Mouse (Mus musculus) kidney, adult 2 months (tissue): ENCODE data around the gene Comp. TPM values are rescaled to one million over a fixed set of nuclear protein-coding genes. Genes with fewer than 3 reads are reported as not detected.

Source experiments
- DNase-seq: peaks from one replicate; pipeline ENCODE4 v3.0.0; 2021
- H3K27ac ChIP-seq: fragments of 200-500 bp; 2 replicates; pipeline ENCODE4 v1.5.1; 2012; ENCODE audit warnings: low read depth, low read length, control low read depth, inconsistent platforms; ENCODE audit not compliant: insufficient read depth
- H3K27me3 ChIP-seq: fragments of 200-500 bp; replicated peaks from 2 replicates; pipeline ENCODE4 v1.6.1; 2012; ENCODE audit warnings: mild to moderate bottlenecking, moderate library complexity, low read length, inconsistent platforms; ENCODE audit not compliant: control insufficient read depth, insufficient read depth
- H3K36me3 ChIP-seq: fragments of 200-500 bp; 2 replicates; pipeline ENCODE4 v1.6.1; 2012; ENCODE audit warnings: mild to moderate bottlenecking, moderate library complexity, low read length, inconsistent platforms; ENCODE audit not compliant: control insufficient read depth, insufficient read depth
- H3K4me1 ChIP-seq: fragments of 200-500 bp; 2 replicates; pipeline ENCODE4 v1.6.1; 2011; ENCODE audit warnings: low read length; ENCODE audit not compliant: control insufficient read depth, insufficient read depth
- H3K4me3 ChIP-seq: fragments of 200-500 bp; 2 replicates; pipeline ENCODE4 v1.5.1; 2011; ENCODE audit warnings: mild to moderate bottlenecking, low read depth, low read length, control low read depth; ENCODE audit not compliant: insufficient read depth
- CTCF ChIP-seq: fragments of 200-500 bp; conservative IDR thresholded peaks from 2 replicates; pipeline ENCODE4 v1.5.1; 2011; ENCODE audit warnings: low read depth, mild to moderate bottlenecking, control low read depth, low read length, moderate library complexity, mixed read lengths; ENCODE audit not compliant: insufficient read depth, insufficient read length
- POLR2A ChIP-seq: fragments of 200-500 bp; IDR thresholded peaks from one replicate; pipeline ENCODE4 v1.6.1; 2011; ENCODE audit warnings: low read depth, low read length, control low read depth
- WGBS: fragments of 180-500 bp; shearing (Covaris S2); methylation state at CpG from one replicate; pipeline ENCODE4 v1.1.7; 2018; 5-methylcytosine and 5-hydroxymethylcytosine counted together
- polyA plus RNA-seq: library from polyadenylated mRNA; depleted of rRNA; stranded (reverse); fragments of >200 nt; gene quantifications from 2 replicates; pipeline ENCODE4 v1.2.3, GENCODE M21; 2012

Gene Comp
- polyA plus RNA-seq, 1 experiment, result 1.6 TPM

- peaks cover 3% of the 10 kb centered on the region for H3K36me3 ChIP-seq
These were observed 41.8 kb upstream of the Comp start for GRCm38 (mm10) chr8:70331526-70331925.

GRCm38 (mm10) chr8:70332070-70332877, 41.1 kb upstream of the Comp start:
- TF ChIP-seq POLR2A, result no peak
- no peak overlapping the region for H3K27ac ChIP-seq

More at GRCm38 (mm10) chr8:70331526-70331925, 41.8 kb upstream of the Comp start:
- no peaks in the 10 kb centered on the region for H3K4me1 ChIP-seq
- WGBS, result 93% methylated on average over 19 of the region's 19 CpGs
- TF ChIP-seq CTCF (no peak), POLR2A (no peak)
- no peak overlapping the region for H3K27ac ChIP-seq
- H3K27me3 ChIP-seq, result no peaks in the 10 kb centered on the region
- DNase-seq, result no peak
- no peak overlapping the region for H3K4me3 ChIP-seq

DNA sequence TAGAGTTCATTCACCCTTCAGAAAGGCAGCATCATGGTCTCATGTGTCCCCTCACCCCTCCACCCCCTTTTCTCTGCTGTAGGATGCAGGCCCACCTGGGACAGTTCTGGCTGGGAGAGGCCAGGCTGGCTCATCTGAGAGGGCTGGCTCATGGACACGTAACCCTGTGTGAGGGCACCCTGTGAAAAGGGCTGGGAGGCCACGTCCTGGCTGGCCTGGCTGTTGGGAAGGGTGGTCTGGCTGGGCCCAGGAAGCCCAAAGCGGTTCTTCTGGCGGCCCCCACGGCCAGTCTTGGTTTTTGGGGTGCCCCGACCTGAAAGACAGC, 40.5 kb upstream of the Comp start:
- no peaks in the 10 kb centered on the region for H3K27me3 ChIP-seq
- no peak for DNase-seq
- WGBS, result 94% methylated on average over 6 of the region's 6 CpGs
- H3K27ac ChIP-seq, result no peak overlapping the region
- TF ChIP-seq POLR2A (no peak), CTCF (no peak)
- H3K4me1 ChIP-seq, result no peaks in the 10 kb centered on the region
- H3K4me3 ChIP-seq, result no peak overlapping the region
- H3K36me3 ChIP-seq, result peaks cover 3% of the 10 kb centered on the region

More at GRCm38 (mm10) chr8:70332070-70332877, 41.1 kb upstream of the Comp start:
- no peaks in the 10 kb centered on the region for H3K4me1 ChIP-seq
- peak; percentile 49 for DNase-seq
- no peaks in the 10 kb centered on the region for H3K27me3 ChIP-seq
- H3K4me3 ChIP-seq, result no peak overlapping the region
- WGBS, result 52% methylated on average over 41 of the region's 41 CpGs
- H3K36me3 ChIP-seq, result peaks cover 3% of the 10 kb centered on the region

- no peak for DNase-seq
- H3K36me3 ChIP-seq, result no peaks in the 10 kb centered on the region; the same call in none of the 2 replicates
- H3K27me3 ChIP-seq, result no peaks in the 10 kb centered on the region
- H3K27ac ChIP-seq, result no peak overlapping the region
- no peak for TF ChIP-seq POLR2A
- TF ChIP-seq CTCF, result no peak
- H3K4me3 ChIP-seq, result no peak overlapping the region
- no peaks in the 10 kb centered on the region for H3K4me1 ChIP-seq
- 88% methylated on average over 7 of the region's 7 CpGs for WGBS
These were observed 34.4 kb upstream of the Comp start for GRCm38 (mm10) chr8:70338931-70339330.

DNA sequence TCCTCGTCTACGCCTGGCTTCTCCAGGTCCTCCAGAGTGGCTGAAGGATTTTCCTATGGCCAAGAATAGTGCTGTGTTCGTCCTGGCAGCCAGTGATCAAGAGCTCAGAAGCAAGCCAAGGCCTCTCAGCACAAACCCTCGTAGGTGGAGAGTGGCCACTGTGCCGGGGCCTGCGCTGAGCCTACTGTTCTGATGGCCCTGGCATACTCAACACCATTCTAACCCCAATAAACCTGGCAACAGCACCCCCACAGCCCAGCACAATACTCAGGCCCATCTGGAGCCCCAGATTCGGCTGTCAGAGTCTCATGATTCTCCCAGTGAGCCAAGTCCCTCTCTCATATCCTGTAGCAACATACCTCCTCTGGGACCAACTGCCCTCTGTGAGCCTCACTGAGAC, 32.7 kb upstream of the Comp start:
- no peak for DNase-seq
- 91% methylated on average over 7 of the region's 7 CpGs for WGBS
- Histone ChIP-seq H3K4me1 (no peaks in the 10 kb centered on the region), H3K27me3 (no peaks in the 10 kb centered on the region), H3K27ac (no peak overlapping the region), H3K4me3 (no peak overlapping the region), H3K36me3 (no peaks in the 10 kb centered on the region; the same call in 1 of the 2 replicates)
- no peak for TF ChIP-seq CTCF
- TF ChIP-seq POLR2A, result no peak

- Histone ChIP-seq H3K4me1 (peaks cover 3% of the 10 kb centered on the region; the same call in 1 of the 2 replicates), H3K4me3 (no peak overlapping the region), H3K27me3 (no peaks in the 10 kb centered on the region), H3K27ac (no peak overlapping the region), H3K36me3 (no peaks in the 10 kb centered on the region; the same call in 1 of the 2 replicates)
- no peak for TF ChIP-seq CTCF
- TF ChIP-seq POLR2A, result no peak
- DNase-seq, result no peak
- WGBS, result 84% methylated on average over 14 of the region's 14 CpGs
These were observed 31.4 kb upstream of the Comp start for GRCm38 (mm10) chr8:70342007-70342406.

DNA sequence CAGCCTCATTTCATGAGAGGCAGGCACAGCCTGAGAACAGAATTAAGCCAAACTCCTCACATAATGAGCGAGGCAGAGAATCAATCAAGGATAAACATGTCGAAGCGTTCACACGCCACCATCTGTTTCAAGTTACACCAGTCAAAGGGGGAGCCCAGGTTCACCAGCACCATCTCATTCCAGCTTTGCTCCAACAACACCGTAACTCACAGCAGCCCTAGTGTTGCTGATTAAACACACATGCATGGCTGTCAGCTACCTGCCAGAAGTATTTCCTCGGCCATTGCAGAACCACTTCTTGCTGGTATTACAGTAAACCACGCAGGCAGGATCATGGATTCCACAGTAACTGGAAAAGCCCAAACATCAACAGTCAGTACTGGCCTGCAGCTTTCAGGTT, 30.3 kb upstream of the Comp start:
- DNase-seq, result no peak
- H3K4me3 ChIP-seq, result no peak overlapping the region
- WGBS, result 76% methylated on average over 7 of the region's 7 CpGs
- no peaks in the 10 kb centered on the region for H3K27me3 ChIP-seq
- TF ChIP-seq POLR2A, result no peak
- TF ChIP-seq CTCF, result no peak
- peaks cover 10% of the 10 kb centered on the region; the same call in 1 of the 2 replicates for H3K4me1 ChIP-seq
- H3K36me3 ChIP-seq, result no peaks in the 10 kb centered on the region; the same call in 1 of the 2 replicates
- no peak overlapping the region for H3K27ac ChIP-seq
